Comparison of ENCODE assay signal across 24 mouse cellular contexts in the genomic region with DNA sequence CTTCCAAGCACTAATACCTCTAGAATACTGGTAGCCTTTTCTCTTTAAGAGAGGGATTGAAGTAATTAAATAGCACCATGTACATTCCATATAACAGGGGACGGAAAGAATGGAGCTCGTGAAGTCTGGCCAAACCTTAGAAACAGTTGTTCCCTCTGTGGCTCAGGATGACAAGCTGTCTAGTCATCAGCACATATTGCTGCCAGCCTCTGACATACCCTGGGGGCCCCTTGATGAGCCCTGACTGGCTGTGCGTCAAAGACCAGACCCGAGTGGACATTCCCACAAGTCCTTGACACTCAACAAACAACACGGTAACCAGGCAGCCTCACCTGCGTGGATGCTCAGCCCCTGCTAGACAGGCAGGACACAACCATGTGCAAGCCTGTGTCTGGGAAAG. TPM values are rescaled to one million over a fixed set of nuclear protein-coding genes. Genes with fewer than 3 reads are reported as not detected.
DNase-seq lines count a peak whose midpoint lies in the region; ATAC-seq and TF ChIP-seq lines count a peak whose summit lies in the region.
"Had no signal": no experiment of that assay in that cellular context is flagged by ENCODE, and none has a peak within 500 bp of the region (broad histone marks: within the 10 kb centered on the region; RNA-seq: fewer than 3 reads in every experiment).

No protein-coding gene starts in this region.

- ATAC-seq in forebrain, embryonic 13.5 days, result no peak
- no peak for ATAC-seq in forebrain, postnatal 0 days
- ATAC-seq in heart, embryonic 11.5 days (replicated peaks; ENCODE audit: insufficient number of reproducible peaks, low FRiP score, low TSS enrichment), result no peak
- ATAC-seq: lung, postnatal 0 days; Patski had no signal

- peaks cover 10% of the 10 kb centered on the region for H3K4me1 ChIP-seq in forebrain, embryonic 13.5 days
- no peaks in the 10 kb centered on the region for H3K4me1 ChIP-seq in forebrain, postnatal 0 days (ENCODE audit: insufficient read depth)
- H3K4me1 ChIP-seq in embryonic fibroblast, embryonic 13.5 days (ENCODE audit: control insufficient read depth, insufficient read depth, low read length), result peaks cover 23% of the 10 kb centered on the region
- peaks cover 19% of the 10 kb centered on the region for H3K4me1 ChIP-seq in heart, embryonic 11.5 days (ENCODE audit: control insufficient read depth, insufficient read depth, low read length)

- no peak overlapping the region for H3K4me2 ChIP-seq in forebrain, embryonic 13.5 days
- H3K4me2 ChIP-seq in forebrain, postnatal 0 days (ENCODE audit: low read depth), result no peak overlapping the region
- no peak overlapping the region for H3K4me2 ChIP-seq in heart, embryonic 11.5 days
- H3K4me2 ChIP-seq: heart, embryonic 15.5 days; midbrain, embryonic 11.5 days had no signal

- no peak for TF ChIP-seq CTCF in forebrain, postnatal 0 days (IDR thresholded peaks at IDR 0.05; ENCODE audit: low read depth)
- TF ChIP-seq CTCF in embryonic fibroblast, embryonic 13.5 days (IDR thresholded peaks at IDR 0.05; ENCODE audit: borderline replicate concordance, insufficient read depth, low read length), result no peak

- DNase-seq in forebrain, postnatal 0 days, result no peak
- DNase-seq in 3134 (ENCODE audit: extremely low read depth, insufficient read length, low spot score), result peak; percentile 56
- peak; percentile 50 for DNase-seq in NIH3T3 (ENCODE audit: low read depth)
- DNase-seq in frontal cortex, postnatal 25 days (ENCODE audit: low spot score in 2 of 2), result no peak
- DNase-seq: adrenal gland, postnatal 10 days; cerebellum, postnatal 14 days; gastrocnemius, postnatal 14 days; heart, adult 18-20 months; kidney, adult 8-10 months; liver; right cerebral cortex, adult 18-20 months; thymus, postnatal 25 days had no signal

- no peak for TF ChIP-seq POLR2A in embryonic fibroblast, embryonic 13.5 days (IDR thresholded peaks at IDR 0.05; ENCODE audit: low read depth, low read length)

- no peak overlapping the region for H3K9ac ChIP-seq in forebrain, embryonic 13.5 days
- no peak overlapping the region for H3K9ac ChIP-seq in forebrain, postnatal 0 days
- H3K9ac ChIP-seq in heart, embryonic 11.5 days (ENCODE audit: low read depth, low read length), result no peak overlapping the region
- H3K9ac ChIP-seq: heart, embryonic 15.5 days had no signal

- peak overlapping the region; percentile 48; the same call in 1 of the 2 replicates for H3K27ac ChIP-seq in forebrain, embryonic 13.5 days
- H3K27ac ChIP-seq in forebrain, postnatal 0 days (ENCODE audit: low read depth, low read length), result no peak overlapping the region
- H3K27ac ChIP-seq in embryonic fibroblast, embryonic 13.5 days (ENCODE audit: insufficient read depth, low read length), result peak overlapping the region; percentile 78
- no peak overlapping the region for H3K27ac ChIP-seq in heart, embryonic 11.5 days (ENCODE audit: low read depth, low read length)
- H3K27ac ChIP-seq: heart, embryonic 15.5 days had no signal

- no peak overlapping the region for H3K4me3 ChIP-seq in forebrain, embryonic 13.5 days
- H3K4me3 ChIP-seq in forebrain, postnatal 0 days (ENCODE audit: low read depth, low read length), result no peak overlapping the region
- no peak overlapping the region for H3K4me3 ChIP-seq in embryonic fibroblast, embryonic 13.5 days (ENCODE audit: insufficient read depth, low read length)
- no peak overlapping the region for H3K4me3 ChIP-seq in heart, embryonic 11.5 days (ENCODE audit: low read depth, low read length)
- H3K4me3 ChIP-seq: heart, embryonic 15.5 days had no signal

- H3K9me3 ChIP-seq in forebrain, embryonic 13.5 days (replicated peaks), result no peaks in the 10 kb centered on the region
- no peaks in the 10 kb centered on the region for H3K9me3 ChIP-seq in forebrain, postnatal 0 days (ENCODE audit: low read length)
- H3K9me3 ChIP-seq in heart, embryonic 11.5 days (replicated peaks; ENCODE audit: control insufficient read depth, low read length), result no peaks in the 10 kb centered on the region
- H3K9me3 ChIP-seq: heart, embryonic 15.5 days had no signal

- 58% methylated on average over 6 of the region's 6 CpGs for WGBS in forebrain, embryonic 13.5 days
- WGBS in forebrain, postnatal 0 days, result 42% methylated on average over 6 of the region's 6 CpGs
- 71% methylated on average over 6 of the region's 6 CpGs for WGBS in heart, embryonic 11.5 days (ENCODE audit: insufficient replicate concordance)

- H3K36me3 ChIP-seq in forebrain, embryonic 13.5 days (ENCODE audit: poor library complexity, severe bottlenecking), result peaks cover 61% of the 10 kb centered on the region
- H3K36me3 ChIP-seq in forebrain, postnatal 0 days (ENCODE audit: insufficient read depth), result peaks cover 30% of the 10 kb centered on the region
- H3K36me3 ChIP-seq in heart, embryonic 11.5 days (ENCODE audit: control insufficient read depth, insufficient read depth, low read length), result peaks cover 9% of the 10 kb centered on the region

- no peaks in the 10 kb centered on the region for H3K27me3 ChIP-seq in forebrain, embryonic 13.5 days
- H3K27me3 ChIP-seq in forebrain, postnatal 0 days (ENCODE audit: insufficient read depth, low read length), result no peaks in the 10 kb centered on the region
- no peaks in the 10 kb centered on the region for H3K27me3 ChIP-seq in heart, embryonic 11.5 days (ENCODE audit: control insufficient read depth, insufficient read depth, low read length)
- H3K27me3 ChIP-seq: heart, embryonic 15.5 days; Patski had no signal

RNA-seq across cellular contexts. Expression of a gene that starts 36.6 kb away (rescaled TPM):
- not detected in 2 replicates for polyA plus RNA-seq in forebrain, embryonic 13.5 days (2015; fragmentation: Nextera tagmentation; extraction: Ambion mirVana)
- not detected in 2 replicates for total RNA-seq in forebrain, postnatal 0 days (2014; rRNA removed)
- polyA plus RNA-seq in forebrain, postnatal 0 days (2015; fragmentation: Nextera tagmentation; extraction: Ambion mirVana), result 0.12 TPM in 1 of 2 replicates, not detected in the other
- polyA plus RNA-seq in embryonic fibroblast, embryonic 13.5 days (2011; ENCODE audit: insufficient read length, low read depth, missing spikeins), result not detected in 2 replicates
- not detected in 2 replicates for polyA plus RNA-seq in heart, embryonic 11.5 days (2014; fragmentation: Nextera tagmentation; extraction: Ambion mirVana)
- total RNA-seq: adrenal gland, postnatal 10 days; heart, adult 18-20 months; hematopoietic stem cell, adult 5-6 weeks; left cerebral cortex, adult 8-10 months had no signal
- polyA plus RNA-seq: heart, embryonic 15.5 days; intestine, embryonic 14.5 days; liver, embryonic 16.5 days; lung, postnatal 0 days; midbrain, embryonic 11.5 days; neural tube, embryonic 11.5 days; Patski had no signal

RNA-seq across cellular contexts. Expression of a gene that starts 37.8 kb away (rescaled TPM):
- 12.5 and 13.0 TPM in 2 replicates for polyA plus RNA-seq in forebrain, embryonic 13.5 days (2015; fragmentation: Nextera tagmentation; extraction: Ambion mirVana)
- 26.5 and 27.7 TPM in 2 replicates for total RNA-seq in forebrain, postnatal 0 days (2014; rRNA removed)
- 14.2 and 17.0 TPM in 2 replicates for polyA plus RNA-seq in forebrain, postnatal 0 days (2015; fragmentation: Nextera tagmentation; extraction: Ambion mirVana)
- 7.2 and 9.1 TPM in 2 replicates for polyA plus RNA-seq in embryonic fibroblast, embryonic 13.5 days (2011; ENCODE audit: insufficient read length, low read depth, missing spikeins)
- polyA plus RNA-seq in heart, embryonic 11.5 days (2014; fragmentation: Nextera tagmentation; extraction: Ambion mirVana), result 11.3 and 13.0 TPM in 2 replicates

RNA-seq across cellular contexts. Expression of a gene that starts 38.9 kb away (rescaled TPM):
- polyA plus RNA-seq in forebrain, embryonic 13.5 days (2015; fragmentation: Nextera tagmentation; extraction: Ambion mirVana), result 239 and 252 TPM in 2 replicates
- total RNA-seq in forebrain, postnatal 0 days (2014; rRNA removed), result 369 and 373 TPM in 2 replicates
- 488 and 507 TPM in 2 replicates for polyA plus RNA-seq in forebrain, postnatal 0 days (2015; fragmentation: Nextera tagmentation; extraction: Ambion mirVana)
- 90.8 and 91.0 TPM in 2 replicates for polyA plus RNA-seq in embryonic fibroblast, embryonic 13.5 days (2011; ENCODE audit: insufficient read length, low read depth, missing spikeins)
- 117 and 124 TPM in 2 replicates for polyA plus RNA-seq in heart, embryonic 11.5 days (2014; fragmentation: Nextera tagmentation; extraction: Ambion mirVana)

Comparison
In these comparisons a context has a peak if more than half of its experiments do, and no peak if none do; other contexts are left out.
1. H3K27ac ChIP-seq: peak in forebrain, embryonic 13.5 days (single experiment) and embryonic fibroblast, embryonic 13.5 days (single experiment); none in forebrain, postnatal 0 days (single experiment) and heart, embryonic 11.5 days (single experiment).
2. DNase-seq: peak in 3134 (single experiment) and NIH3T3 (single experiment); none in forebrain, postnatal 0 days (single experiment) and frontal cortex, postnatal 25 days (0 of 2).